Mouse (Mus musculus): ENCODE data around the gene Pxn. TPM values are rescaled to one million over a fixed set of nuclear protein-coding genes. Genes with fewer than 3 reads are reported as not detected.

Pxn gene
- total and polyA plus RNA-seq, 2 experiments from 2014 or later, result 19.9 to 66.6 TPM

- 3% methylated on average over 52 of the region's 55 CpGs for WGBS
- Histone ChIP-seq H3K4me3 (ENCODE audit: low read depth, low read length) (peak within 1 kb of the TSS; percentile 96), H3K9me3 (replicated peaks; ENCODE audit: control insufficient read depth, low read length) (no peaks in the 10 kb centered on the region), H3K27me3 (ENCODE audit: control insufficient read depth, insufficient read depth, low read length) (no peaks in the 10 kb centered on the region), H3K36me3 (replicated peaks; ENCODE audit: control insufficient read depth, insufficient read depth, low read length) (peaks cover 35% of the 10 kb centered on the region), H3K9ac (replicated peaks; ENCODE audit: low read depth, low read length) (peak within 1 kb of the TSS; percentile 94), H3K4me1 (ENCODE audit: control insufficient read depth, insufficient read depth) (peaks cover 19% of the 10 kb centered on the region), H3K4me2 (ENCODE audit: low read depth, low read length) (peak within 1 kb of the TSS; percentile 88), H3K27ac (ENCODE audit: low read depth) (peak within 1 kb of the TSS; percentile 55)
- DNase-seq (ENCODE audit: low spot score), result peak; percentile 61
- peak; percentile 87 for ATAC-seq (ENCODE audit: insufficient read depth, low read depth)
- TF ChIP-seq EP300 (IDR thresholded peaks at IDR 0.05; ENCODE audit: low read depth) (0 out of 2 replicates have a peak, but pooled peaks have one; percentile 29), CTCF (IDR thresholded peaks at IDR 0.05; ENCODE audit: low read depth) (peak; percentile 40)
These were observed 58.4 kb downstream of the Pxn start, which contains the start of gene Gcn1l1 for GRCm38 (mm10) chr5:115564737-115565393. Gcn1l1 (plus strand) TSS chr5:115565254.

DNA sequence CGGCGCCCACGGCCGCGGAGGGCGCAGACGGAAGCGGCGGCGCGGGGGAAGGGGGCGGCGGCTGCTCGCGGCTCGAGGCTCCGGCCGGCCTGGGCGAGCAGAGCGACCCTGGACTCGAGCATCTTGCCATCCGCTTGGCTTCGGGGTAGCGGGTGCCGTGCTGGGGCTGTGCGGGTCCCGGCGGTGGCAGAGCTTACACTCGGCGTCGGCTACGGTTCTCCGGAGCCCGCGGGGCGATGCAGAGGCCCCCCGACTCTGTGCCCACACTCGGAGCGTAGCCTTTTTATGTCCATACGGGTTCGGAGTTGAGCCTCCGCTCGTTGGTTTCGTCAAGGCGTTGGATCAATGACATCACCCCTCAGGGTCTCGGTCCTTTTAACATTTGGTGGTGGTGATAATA, 58.9 kb downstream of the Pxn start:
- ATAC-seq (ENCODE audit: insufficient read depth, low read depth), result peak; percentile 24; the same call in 1 of the 2 replicates

GRCm38 (mm10) chr5:115568681-115569080, 62.2 kb downstream of the Pxn start:
- H3K4me1 ChIP-seq (ENCODE audit: control insufficient read depth, insufficient read depth), result peaks cover 16% of the 10 kb centered on the region
- no peak overlapping the region for H3K4me2 ChIP-seq (ENCODE audit: low read depth, low read length)
- ATAC-seq (ENCODE audit: insufficient read depth, low read depth) (no peak), DNase-seq (ENCODE audit: low spot score) (no peak)
- H3K4me3 ChIP-seq (ENCODE audit: low read depth, low read length), result no peak overlapping the region
- H3K9me3 ChIP-seq (replicated peaks; ENCODE audit: control insufficient read depth, low read length), result no peaks in the 10 kb centered on the region
- TF ChIP-seq CTCF (IDR thresholded peaks at IDR 0.05; ENCODE audit: low read depth), result no peak
- TF ChIP-seq EP300 (IDR thresholded peaks at IDR 0.05; ENCODE audit: low read depth), result no peak
- H3K27ac ChIP-seq (ENCODE audit: low read depth), result peak overlapping the region; percentile 53
- H3K9ac ChIP-seq (replicated peaks; ENCODE audit: low read depth, low read length), result no peak overlapping the region
- H3K27me3 ChIP-seq (ENCODE audit: control insufficient read depth, insufficient read depth, low read length), result no peaks in the 10 kb centered on the region
- H3K36me3 ChIP-seq (replicated peaks; ENCODE audit: control insufficient read depth, insufficient read depth, low read length), result peaks cover 22% of the 10 kb centered on the region
- WGBS, result 52% methylated on average over 10 of the region's 10 CpGs

More for the DNA sequence above, 58.9 kb downstream of the Pxn start:
- H3K4me3 ChIP-seq (ENCODE audit: low read depth, low read length), result peak overlapping the region; percentile 96
- peak overlapping the region; percentile 94 for H3K9ac ChIP-seq (replicated peaks; ENCODE audit: low read depth, low read length)
- TF ChIP-seq EP300 (IDR thresholded peaks at IDR 0.05; ENCODE audit: low read depth) (no peak), CTCF (IDR thresholded peaks at IDR 0.05; ENCODE audit: low read depth) (no peak)
- peak overlapping the region; percentile 55 for H3K27ac ChIP-seq (ENCODE audit: low read depth)
- H3K4me1 ChIP-seq (ENCODE audit: control insufficient read depth, insufficient read depth), result peaks cover 14% of the 10 kb centered on the region
- H3K9me3 ChIP-seq (replicated peaks; ENCODE audit: control insufficient read depth, low read length), result no peaks in the 10 kb centered on the region
- DNase-seq (ENCODE audit: low spot score), result no peak
- WGBS, result 0% methylated on average over 37 of the region's 46 CpGs
- H3K27me3 ChIP-seq (ENCODE audit: control insufficient read depth, insufficient read depth, low read length), result no peaks in the 10 kb centered on the region
- peak overlapping the region; percentile 88 for H3K4me2 ChIP-seq (ENCODE audit: low read depth, low read length)
- H3K36me3 ChIP-seq (replicated peaks; ENCODE audit: control insufficient read depth, insufficient read depth, low read length), result peaks cover 35% of the 10 kb centered on the region

DNA sequence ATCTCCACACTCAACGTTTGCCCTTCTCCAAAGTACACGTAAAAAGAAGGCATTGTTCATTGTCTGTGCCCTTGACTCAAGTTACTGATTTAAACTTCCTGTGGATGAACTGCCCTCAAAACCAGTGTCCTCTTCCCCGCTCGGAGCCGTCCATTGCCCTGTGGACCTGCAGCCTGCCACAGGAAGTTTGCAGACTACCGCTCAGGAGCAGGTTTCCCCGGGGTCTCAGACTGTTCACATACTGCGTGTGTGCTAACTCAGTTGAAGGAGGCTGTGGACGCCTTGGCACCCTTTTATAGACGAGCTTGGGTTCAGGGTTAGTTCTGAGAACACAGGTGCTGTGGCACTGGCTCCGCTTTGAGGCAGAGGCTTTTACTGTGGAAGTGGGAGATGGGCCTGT, 62.8 kb downstream of the Pxn start:
- TF ChIP-seq CTCF (IDR thresholded peaks at IDR 0.05; ENCODE audit: low read depth), result no peak
- TF ChIP-seq EP300 (IDR thresholded peaks at IDR 0.05; ENCODE audit: low read depth), result no peak
- WGBS, result 51% methylated on average over 11 of the region's 11 CpGs
- Histone ChIP-seq H3K4me3 (ENCODE audit: low read depth, low read length) (no peak overlapping the region), H3K36me3 (replicated peaks; ENCODE audit: control insufficient read depth, insufficient read depth, low read length) (peaks cover 17% of the 10 kb centered on the region), H3K4me1 (ENCODE audit: control insufficient read depth, insufficient read depth) (peaks cover 16% of the 10 kb centered on the region), H3K9ac (replicated peaks; ENCODE audit: low read depth, low read length) (no peak overlapping the region), H3K27ac (ENCODE audit: low read depth) (peak overlapping the region; percentile 53), H3K27me3 (ENCODE audit: control insufficient read depth, insufficient read depth, low read length) (no peaks in the 10 kb centered on the region), H3K4me2 (ENCODE audit: low read depth, low read length) (no peak overlapping the region), H3K9me3 (replicated peaks; ENCODE audit: control insufficient read depth, low read length) (no peaks in the 10 kb centered on the region)
- DNase-seq (ENCODE audit: low spot score) (no peak), ATAC-seq (ENCODE audit: insufficient read depth, low read depth) (no peak)

DNA sequence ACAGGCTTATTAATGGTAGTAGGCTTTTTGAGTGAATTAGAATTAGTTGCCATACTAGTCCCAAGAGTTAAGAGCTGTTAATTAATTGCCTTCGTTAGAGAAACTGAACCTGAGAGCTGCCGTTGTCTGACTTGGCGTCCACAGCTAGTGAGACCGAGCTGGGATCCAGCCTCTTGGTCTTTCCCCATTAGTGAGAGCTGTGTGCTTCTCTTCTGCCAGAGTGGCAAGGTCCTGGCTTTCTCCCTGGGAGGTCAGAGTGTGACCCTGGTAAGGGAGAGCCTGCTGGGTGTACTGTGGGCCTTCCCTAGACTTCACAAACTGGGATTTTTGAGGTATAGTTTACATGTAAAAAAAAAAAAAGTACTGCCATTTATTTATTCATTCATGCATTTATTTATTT, 63.2 kb downstream of the Pxn start:
- no peak for TF ChIP-seq EP300 (IDR thresholded peaks at IDR 0.05; ENCODE audit: low read depth)
- TF ChIP-seq CTCF (IDR thresholded peaks at IDR 0.05; ENCODE audit: low read depth), result no peak
- H3K9ac ChIP-seq (replicated peaks; ENCODE audit: low read depth, low read length), result no peak overlapping the region
- peaks cover 17% of the 10 kb centered on the region for H3K36me3 ChIP-seq (replicated peaks; ENCODE audit: control insufficient read depth, insufficient read depth, low read length)
- no peaks in the 10 kb centered on the region for H3K9me3 ChIP-seq (replicated peaks; ENCODE audit: control insufficient read depth, low read length)
- ATAC-seq (ENCODE audit: insufficient read depth, low read depth), result no peak
- H3K27me3 ChIP-seq (ENCODE audit: control insufficient read depth, insufficient read depth, low read length), result no peaks in the 10 kb centered on the region
- H3K4me1 ChIP-seq (ENCODE audit: control insufficient read depth, insufficient read depth), result peaks cover 13% of the 10 kb centered on the region
- DNase-seq (ENCODE audit: low spot score), result no peak
- no peak overlapping the region for H3K4me2 ChIP-seq (ENCODE audit: low read depth, low read length)
- 93% methylated on average over 4 of the region's 4 CpGs for WGBS
- H3K4me3 ChIP-seq (ENCODE audit: low read depth, low read length), result no peak overlapping the region
- H3K27ac ChIP-seq (ENCODE audit: low read depth), result peak overlapping the region; percentile 53
